Mouse (Mus musculus) CH12.LX (cell line): ENCODE results near the gene Prkag2. TPM values are rescaled to one million over a fixed set of nuclear protein-coding genes. Genes with fewer than 3 reads are reported as not detected.

Experiments
- DNase-seq: peaks from one replicate; pipeline ENCODE4 v3.0.0-alpha.2; 2013; ENCODE audit errors: extremely low read depth
- H3K27ac ChIP-seq: 2 replicates; pipeline ENCODE4 v1.5.1; 2012; ENCODE audit warnings: low read depth, mild to moderate bottlenecking, control low read depth, moderate library complexity; ENCODE audit not compliant: insufficient read depth
- H3K27me3 ChIP-seq: replicated peaks from 2 replicates; pipeline ENCODE3; 2012; ENCODE audit warnings: inconsistent platforms
- H3K36me3 ChIP-seq, 2 experiments: replicated peaks in 1 of 2; 2 replicates each; pipeline versions ENCODE3 to v1.6.1; 2012; ENCODE audit warnings: inconsistent platforms in 1 of 2, low read length in 1 of 2, mild to moderate bottlenecking in 1 of 2, mixed read lengths in 1 of 2, moderate library complexity in 1 of 2; ENCODE audit not compliant: control insufficient read depth in 1 of 2, insufficient read depth in 1 of 2
- H3K4me1 ChIP-seq, 2 experiments: 2 replicates each; pipeline ENCODE4 v1.6.1; 2012; ENCODE audit warnings: inconsistent platforms in 1 of 2, moderate library complexity in 1 of 2; ENCODE audit not compliant: insufficient read depth in 2 of 2, control insufficient read depth in 1 of 2
- H3K4me2 ChIP-seq: 2 replicates; pipeline ENCODE4 v1.6.1; 2012; ENCODE audit warnings: low read depth, mild to moderate bottlenecking, control low read depth; ENCODE audit not compliant: poor library complexity, insufficient read depth, severe bottlenecking
- H3K4me3 ChIP-seq, 3 experiments: fragments of 150-350 bp in 1 of 3; sonication (generic) in 1 of 3; replicated peaks in 1 of 3; 2 replicates each; pipeline versions ENCODE3 to v1.5.1; 2011 to 2012; ENCODE audit warnings: low read depth in 2 of 3, low read length in 2 of 3, mild to moderate bottlenecking in 2 of 3, moderate library complexity in 2 of 3, control low read depth in 1 of 3, improper control_type of control experiment in 1 of 3, inconsistent platforms in 1 of 3, mixed read lengths in 1 of 3; ENCODE audit not compliant: poor library complexity in 1 of 3
- H3K79me2 ChIP-seq: replicated peaks from 2 replicates; pipeline ENCODE4 v1.6.1; 2012; ENCODE audit warnings: mild to moderate bottlenecking, moderate library complexity; ENCODE audit not compliant: control insufficient read depth, poor library complexity, insufficient read depth, severe bottlenecking; ENCODE audit errors: extremely low read depth
- H3K9ac ChIP-seq: 2 replicates; pipeline ENCODE4 v1.6.1; 2012; ENCODE audit warnings: low read depth, mild to moderate bottlenecking, control low read depth, moderate library complexity; ENCODE audit not compliant: insufficient read depth
- H3K9me3 ChIP-seq: replicated peaks from 2 replicates; pipeline ENCODE3; 2012; ENCODE audit warnings: low read length, inconsistent platforms, mixed read lengths
- BHLHE40 ChIP-seq: IDR thresholded peaks from 2 replicates; pipeline ENCODE4 v1.6.1; 2011; ENCODE audit warnings: mild to moderate bottlenecking, low read depth, low read length, improper control_type of control experiment
- E2F4 ChIP-seq: IDR thresholded peaks from 2 replicates; pipeline ENCODE4 v1.6.1; 2011; ENCODE audit warnings: low read depth, low read length, improper control_type of control experiment; ENCODE audit not compliant: insufficient replicate concordance
- ELF1 ChIP-seq: IDR thresholded peaks from 2 replicates; pipeline ENCODE4 v1.6.1; 2014; ENCODE audit warnings: low read depth, mild to moderate bottlenecking, inconsistent platforms, low read length, improper control_type of control experiment
- EP300 ChIP-seq: IDR thresholded peaks from 2 replicates; pipeline ENCODE4 v1.6.1; 2011; ENCODE audit warnings: low read length, improper control_type of control experiment
- ETS1 ChIP-seq: conservative IDR thresholded peaks from 2 replicates; pipeline ENCODE4 v1.6.1; 2012; ENCODE audit warnings: low read depth, mild to moderate bottlenecking, inconsistent platforms, low read length, improper control_type of control experiment, moderate library complexity
- GABPA ChIP-seq: IDR thresholded peaks from 2 replicates; pipeline ENCODE4 v1.6.1; 2012; ENCODE audit warnings: low read depth, low read length, improper control_type of control experiment, inconsistent platforms; ENCODE audit not compliant: insufficient replicate concordance
- HCFC1 ChIP-seq: IDR thresholded peaks from 2 replicates; pipeline ENCODE4 v1.6.1; 2012; ENCODE audit warnings: low read depth, mild to moderate bottlenecking, inconsistent platforms, low read length, improper control_type of control experiment
- IRF4 ChIP-seq: IDR thresholded peaks from 2 replicates; pipeline ENCODE4 v1.6.1; 2014; ENCODE audit warnings: low read depth, mild to moderate bottlenecking, inconsistent platforms, low read length, improper control_type of control experiment
- JUN ChIP-seq: IDR thresholded peaks from 2 replicates; pipeline ENCODE4 v1.6.1; 2011; ENCODE audit warnings: low read depth, mild to moderate bottlenecking, low read length, improper control_type of control experiment, moderate library complexity; ENCODE audit not compliant: insufficient read depth
- JUND ChIP-seq: conservative IDR thresholded peaks from 2 replicates; pipeline ENCODE4 v1.6.1; 2011; ENCODE audit warnings: low read depth, low read length, improper control_type of control experiment
- KAT2A ChIP-seq: IDR thresholded peaks from 2 replicates; pipeline ENCODE4 v1.6.1; 2012; ENCODE audit warnings: low read length, improper control_type of control experiment, inconsistent platforms; ENCODE audit not compliant: insufficient replicate concordance
- MAZ ChIP-seq: IDR thresholded peaks from 2 replicates; pipeline ENCODE4 v1.6.1; 2012; ENCODE audit warnings: low read depth, mild to moderate bottlenecking, inconsistent platforms, low read length, improper control_type of control experiment, moderate library complexity
- MEF2A ChIP-seq: IDR thresholded peaks from 2 replicates; pipeline ENCODE4 v1.6.1; 2014; ENCODE audit warnings: low read depth, mild to moderate bottlenecking, inconsistent platforms, low read length, improper control_type of control experiment, borderline replicate concordance
- MXI1 ChIP-seq: IDR thresholded peaks from 2 replicates; pipeline ENCODE4 v1.6.1; 2011; ENCODE audit warnings: mild to moderate bottlenecking, low read depth, low read length, improper control_type of control experiment
- MYC ChIP-seq: IDR thresholded peaks from 2 replicates; pipeline ENCODE4 v1.6.1; 2011; ENCODE audit warnings: low read depth, mild to moderate bottlenecking, improper control_type of control experiment, low read length
- NELFE ChIP-seq: IDR thresholded peaks from 2 replicates; pipeline ENCODE4 v1.6.1; 2011; ENCODE audit warnings: low read depth, low read length, improper control_type of control experiment
- NRF1 ChIP-seq: IDR thresholded peaks from 2 replicates; pipeline ENCODE4 v1.6.1; 2014; ENCODE audit warnings: low read depth, mild to moderate bottlenecking, inconsistent platforms, low read length, improper control_type of control experiment, moderate library complexity
- PAX5 ChIP-seq: IDR thresholded peaks from 2 replicates; pipeline ENCODE4 v1.6.1; 2012; ENCODE audit warnings: low read length, inconsistent platforms, mixed read lengths
- POLR2A ChIP-seq: IDR thresholded peaks from 2 replicates; pipeline ENCODE4 v1.6.1; 2011; ENCODE audit warnings: low read depth, mild to moderate bottlenecking, improper control_type of control experiment, low read length
- POLR2AphosphoS2 ChIP-seq: IDR thresholded peaks from 2 replicates; pipeline ENCODE4 v1.6.1; 2011; ENCODE audit warnings: low read depth, low read length, improper control_type of control experiment
- RCOR1 ChIP-seq: conservative IDR thresholded peaks from 2 replicates; pipeline ENCODE4 v1.6.1; 2012; ENCODE audit warnings: low read depth, mild to moderate bottlenecking, inconsistent platforms, low read length, improper control_type of control experiment
- SIN3A ChIP-seq: IDR thresholded peaks from 2 replicates; pipeline ENCODE4 v1.6.1; 2012; ENCODE audit warnings: low read length, improper control_type of control experiment, inconsistent platforms
- SMC3 ChIP-seq: IDR thresholded peaks from 2 replicates; pipeline ENCODE4 v1.6.1; 2011; ENCODE audit warnings: low read depth, low read length, improper control_type of control experiment
- TBP ChIP-seq: conservative IDR thresholded peaks from 2 replicates; pipeline ENCODE4 v1.6.1; 2011; ENCODE audit warnings: low read depth, low read length, improper control_type of control experiment
- TCF12 ChIP-seq: IDR thresholded peaks from 2 replicates; pipeline ENCODE4 v1.6.1; 2014; ENCODE audit warnings: low read depth, mild to moderate bottlenecking, inconsistent platforms, low read length, improper control_type of control experiment
- USF1 ChIP-seq: IDR thresholded peaks from 2 replicates; pipeline ENCODE4 v1.6.1; 2014; ENCODE audit warnings: low read depth, mild to moderate bottlenecking, inconsistent platforms, low read length, improper control_type of control experiment
- USF2 ChIP-seq: conservative IDR thresholded peaks from 2 replicates; pipeline ENCODE4 v1.6.1; 2011; ENCODE audit warnings: low read depth, low read length, improper control_type of control experiment
- ZMIZ1 ChIP-seq: IDR thresholded peaks from 2 replicates; pipeline ENCODE4 v1.6.1; 2012; ENCODE audit warnings: low read depth, mild to moderate bottlenecking, inconsistent platforms, low read length, improper control_type of control experiment
- dilution Hi-C: fragments of 300-500 bp; cut with MboI; formaldehyde crosslinking; loops from 2 replicates; pipeline ENCODE4 v1.14.3; 2020; ENCODE audit warnings: low sequenced_read_pairs; ENCODE audit not compliant: extremely low pct_unique_long_range_greater_than_20kb, extremely low pct_ligation_motif_present
- in situ Hi-C: fragments of 300-500 bp; cut with MboI; formaldehyde crosslinking; loops from 3 replicates; pipeline ENCODE4 v1.14.3; 2019; ENCODE audit warnings: low sequenced_read_pairs, low pct_ligation_motif_present, low pct_unique_long_range_greater_than_20kb, mixed read lengths
- polyA plus RNA-seq: library from polyadenylated mRNA; unstranded; fragments of >175 nt; gene quantifications from 2 replicates; pipeline ENCODE4 v1.2.1, GENCODE M21; 2012; ENCODE audit warnings: low read depth; ENCODE audit not compliant: insufficient read length
- total RNA-seq, 2 experiments: library from RNA; depleted of rRNA; stranded (reverse); fragments of 300-350 nt in 1 of 2; fragments of >200 nt in 1 of 2; gene quantifications; 2 replicates each; pipeline ENCODE4 v1.2.3; 2012 to 2014

Prkag2 gene
- total and polyA plus RNA-seq, 3 experiments = 4.6 to 21.2 (median 8.8) TPM

DNA sequence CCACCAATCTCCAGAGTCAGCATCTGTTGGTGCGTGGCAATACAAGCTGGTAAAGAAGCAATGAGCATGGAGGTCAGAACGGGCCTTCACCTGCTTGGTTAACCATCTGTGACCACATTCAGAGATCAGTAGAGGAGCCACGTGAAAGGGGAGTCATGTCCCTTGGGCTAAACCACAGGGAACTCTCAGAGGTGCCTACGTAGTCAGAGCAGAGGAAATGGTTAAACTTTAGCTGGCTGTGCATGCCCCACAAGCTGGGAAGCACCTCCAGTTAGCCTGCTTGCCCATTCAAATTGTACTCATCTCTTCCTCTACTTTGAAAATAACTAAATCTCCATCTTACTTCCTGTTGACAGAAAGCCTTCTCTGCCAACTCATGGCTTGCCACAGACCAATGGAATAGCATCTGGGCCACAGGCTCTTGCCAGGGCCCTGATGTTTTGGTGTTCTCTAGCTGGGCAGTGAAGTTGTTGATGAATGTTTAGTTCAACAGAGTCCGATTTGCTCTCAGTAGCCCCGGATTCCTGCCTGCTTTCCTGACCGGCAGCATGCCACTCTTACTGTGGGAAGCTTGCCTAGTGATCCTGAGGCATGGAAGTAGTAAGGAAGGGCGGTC is 7.7 kb downstream of the Prkag2 start:
- H3K4me3 ChIP-seq = no peak overlapping the region
- H3K27me3 ChIP-seq = no peaks in the 10 kb centered on the region
- in situ Hi-C loops = loop anchor here (10.0 kb wide), 1 partner anchor 68 kb away; no protein-coding TSS in a partner anchor
- H3K9me3 ChIP-seq = peaks cover 26% of the 10 kb centered on the region
- peaks cover 0 to 15% of the 10 kb centered on the region in 2 experiments for H3K36me3 ChIP-seq
- TF ChIP-seq SMC3 = no peak
- no peak for TF ChIP-seq SIN3A
- TF ChIP-seq BHLHE40 = peak; percentile 91
- no peak for TF ChIP-seq USF2
- TF ChIP-seq POLR2A = no peak
- TF ChIP-seq JUND = no peak
- no peak for TF ChIP-seq MAZ
- TF ChIP-seq NRF1 = no peak
- TF ChIP-seq KAT2A = no peak
- no peak for TF ChIP-seq ZMIZ1
- no peak for TF ChIP-seq NELFE
- TF ChIP-seq PAX5 = no peak
- peak; percentile 13; the same call in 1 of the 2 replicates for TF ChIP-seq EP300
- no peak for TF ChIP-seq RCOR1
- peak; percentile 69 for TF ChIP-seq ETS1
- TF ChIP-seq TCF12 = 0 out of 2 replicates have a peak, but pooled peaks have one; percentile 28
- no peak for TF ChIP-seq ELF1
- TF ChIP-seq E2F4 = no peak
- no peak for TF ChIP-seq MEF2A
- TF ChIP-seq HCFC1 = no peak
- no peak for TF ChIP-seq MYC
- TF ChIP-seq TBP = no peak
- 0 out of 2 replicates have a peak, but pooled peaks have one; percentile 12 for TF ChIP-seq IRF4
- TF ChIP-seq USF1 = no peak
- no peak for TF ChIP-seq GABPA
- no peak for TF ChIP-seq POLR2AphosphoS2
- no peak for TF ChIP-seq MXI1
- TF ChIP-seq JUN = no peak
- TF ChIP-seq, all 38 proteins: peak for 5
- H3K4me1 ChIP-seq = peaks cover 4 to 42% of the 10 kb centered on the region in 2 experiments
- dilution Hi-C loops = no loop called here
- H3K27ac ChIP-seq = no peak overlapping the region
- DNase-seq = peak; percentile 69
- H3K9ac ChIP-seq = no peak overlapping the region
- no peaks in the 10 kb centered on the region for H3K79me2 ChIP-seq
- no peak overlapping the region for H3K4me2 ChIP-seq
